Mouse (Mus musculus): Measurements from ENCODE around the gene Ndufaf3.
A peak's percentile ranks its signal among the peaks of the same experiment; 100 is the strongest.
"Not testable (repeated sequence)": the region's sequence is repeated elsewhere in the genome, so short reads cannot be mapped to it uniquely, and the experiment has no call there.

The Ndufaf3 gene

DNA sequence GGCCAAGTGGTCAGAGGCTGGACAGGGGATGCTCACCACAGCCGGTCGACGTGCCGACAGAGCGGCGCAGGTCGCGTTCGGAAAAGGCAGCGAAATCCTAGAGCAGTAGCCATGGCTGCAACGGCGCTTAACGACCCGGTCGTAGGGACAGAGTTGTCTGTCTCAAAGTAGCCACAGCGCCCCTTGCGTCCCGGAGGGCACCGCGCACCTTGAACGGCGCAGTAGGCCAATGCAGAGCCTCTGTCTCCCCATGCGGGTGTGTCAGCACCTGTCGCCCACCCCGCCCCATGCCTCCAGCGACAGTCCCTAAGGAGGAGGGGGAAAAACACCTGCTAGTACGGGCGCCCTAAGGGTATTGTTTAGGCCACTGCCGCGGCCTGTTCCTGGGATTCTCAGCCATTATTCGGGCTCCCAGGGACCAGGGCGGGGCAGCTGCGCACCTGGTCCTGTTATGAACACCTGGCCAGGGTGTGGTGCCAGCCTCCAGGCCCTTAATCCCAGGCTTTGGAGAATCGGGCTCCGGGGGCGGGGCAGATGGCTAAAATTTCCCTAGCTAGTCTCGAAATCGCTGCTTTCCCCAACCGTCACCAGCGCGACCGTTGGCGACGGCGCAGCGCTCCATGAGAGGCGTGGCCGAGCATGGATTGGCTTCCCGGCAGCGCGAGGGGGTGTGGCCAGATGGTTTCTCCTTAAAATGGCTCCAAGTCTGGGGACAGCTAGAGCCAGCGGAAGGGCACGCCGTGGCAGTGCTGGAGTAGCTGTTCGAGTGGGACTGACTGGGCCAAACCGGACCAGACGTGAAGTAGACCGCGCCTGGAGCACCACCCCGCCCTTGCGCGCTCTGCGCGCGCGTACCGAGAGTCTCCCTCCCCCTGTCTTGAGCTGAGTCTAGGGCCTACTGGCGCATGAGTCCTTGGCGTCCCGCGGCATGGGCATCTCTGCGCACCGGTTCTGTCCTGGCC lies at the start of gene Ndufaf3:
Gene Ndufaf3 (minus strand): TSS at position 620 of the 962 bp plus-strand sequence.
- DNase-seq (ENCODE audit: low read depth, low spot score): peak; percentile 96

DNA sequence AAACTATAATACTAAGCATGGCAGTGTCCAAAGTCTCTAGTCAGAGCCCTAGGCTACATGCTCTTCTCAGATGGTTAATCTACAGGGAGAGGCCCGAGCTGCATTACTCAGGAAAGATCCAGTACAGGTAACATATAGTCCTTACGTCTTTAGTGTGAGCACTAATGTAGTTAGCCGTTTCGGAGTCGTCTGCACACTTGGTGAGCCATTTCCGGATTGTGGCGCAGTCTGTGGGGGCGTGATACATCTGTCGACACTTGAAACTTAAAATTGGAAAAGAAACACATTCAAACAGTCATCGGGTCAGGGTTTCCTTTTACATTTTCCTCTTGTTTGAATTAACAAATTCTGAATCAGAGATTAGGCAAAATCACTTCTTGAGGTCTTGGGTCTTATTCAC lies 44.3 kb upstream of the Ndufaf3 start:
- DNase-seq (ENCODE audit: low read depth, low spot score): no peak

DNA sequence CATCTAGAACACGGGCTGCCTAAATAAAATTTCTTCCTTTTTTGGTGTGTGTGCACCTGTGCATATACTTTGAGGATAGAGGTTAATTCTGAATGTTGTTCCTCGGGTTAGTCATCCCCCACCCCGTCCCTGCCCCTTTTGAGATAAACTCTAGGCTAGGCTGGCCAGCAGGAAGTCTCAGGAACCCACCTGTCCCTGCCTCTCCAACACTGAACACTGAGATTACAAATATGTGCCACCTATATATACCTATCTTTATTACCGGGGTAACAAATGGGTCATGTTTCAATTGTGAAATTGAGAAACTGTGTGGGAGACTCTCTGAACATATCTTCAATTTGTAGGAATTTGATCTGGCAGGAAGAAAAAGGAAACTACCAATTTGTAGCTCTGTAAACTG lies 41.7 kb upstream of the Ndufaf3 start:
- DNase-seq (ENCODE audit: low read depth, low spot score): no peak

DNA sequence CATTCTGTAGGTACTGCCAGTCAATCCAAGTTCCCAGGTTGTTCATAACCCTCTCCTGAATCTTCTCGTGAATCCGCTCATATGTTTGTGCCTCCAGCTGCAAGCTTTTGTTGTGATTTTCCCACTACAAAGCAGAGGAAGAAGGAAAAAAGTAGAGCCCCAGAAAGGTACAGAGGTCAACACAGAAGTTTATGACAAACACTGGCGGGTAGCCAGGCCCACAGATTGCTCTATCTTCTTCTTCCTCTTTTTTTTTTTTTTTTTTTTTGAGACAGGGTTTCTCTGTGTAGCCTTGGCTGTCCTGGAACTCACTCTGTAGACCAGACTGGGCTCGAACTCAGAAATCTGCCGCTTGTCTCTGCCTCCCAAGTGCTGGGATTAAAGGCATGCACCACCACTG lies 40.7 kb upstream of the Ndufaf3 start:
- not testable (repeated sequence) for DNase-seq (ENCODE audit: low read depth, low spot score)

DNA sequence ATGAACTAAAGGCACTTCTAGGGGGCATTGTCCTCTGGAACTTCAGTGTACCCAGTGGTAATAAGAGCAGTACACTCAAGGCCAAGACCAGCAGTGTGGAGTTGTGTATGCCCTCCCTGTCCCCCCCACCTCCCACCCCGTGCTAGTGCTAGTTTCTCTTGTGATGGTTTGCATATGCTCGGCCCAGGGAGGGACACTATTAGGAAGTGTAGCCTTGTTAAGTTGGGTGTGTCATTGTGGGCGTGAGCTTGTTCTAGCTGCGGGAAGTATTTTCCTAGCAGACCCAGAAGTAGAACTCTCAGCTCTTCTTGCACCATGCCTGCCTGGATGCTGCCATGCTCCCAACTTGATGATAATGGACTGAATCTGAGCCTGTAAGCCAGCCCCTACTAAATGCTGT lies 34.8 kb upstream of the Ndufaf3 start:
- DNase-seq (ENCODE audit: low read depth, low spot score): peak; percentile 62

DNA sequence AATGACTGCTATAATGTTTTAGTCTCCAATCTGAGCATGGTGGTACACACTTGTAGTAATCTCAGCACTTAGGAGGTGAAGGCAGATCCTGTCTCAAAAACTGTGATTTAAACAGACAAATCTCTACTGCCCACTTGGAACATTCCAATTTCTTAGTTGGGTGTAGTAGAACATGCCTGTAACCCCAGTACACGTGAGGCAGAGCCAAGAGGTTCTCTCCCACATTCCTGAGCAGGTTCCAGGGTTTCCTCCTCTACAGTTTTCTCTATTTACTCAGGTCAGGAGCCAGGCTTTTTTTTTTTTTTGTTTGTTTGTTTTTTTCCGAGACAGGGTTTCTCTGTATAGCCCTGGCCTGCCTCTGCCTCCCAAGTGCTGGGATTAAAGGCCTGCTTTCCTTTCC lies 32.8 kb upstream of the Ndufaf3 start:
- no peak for DNase-seq (ENCODE audit: low read depth, low spot score)

DNA sequence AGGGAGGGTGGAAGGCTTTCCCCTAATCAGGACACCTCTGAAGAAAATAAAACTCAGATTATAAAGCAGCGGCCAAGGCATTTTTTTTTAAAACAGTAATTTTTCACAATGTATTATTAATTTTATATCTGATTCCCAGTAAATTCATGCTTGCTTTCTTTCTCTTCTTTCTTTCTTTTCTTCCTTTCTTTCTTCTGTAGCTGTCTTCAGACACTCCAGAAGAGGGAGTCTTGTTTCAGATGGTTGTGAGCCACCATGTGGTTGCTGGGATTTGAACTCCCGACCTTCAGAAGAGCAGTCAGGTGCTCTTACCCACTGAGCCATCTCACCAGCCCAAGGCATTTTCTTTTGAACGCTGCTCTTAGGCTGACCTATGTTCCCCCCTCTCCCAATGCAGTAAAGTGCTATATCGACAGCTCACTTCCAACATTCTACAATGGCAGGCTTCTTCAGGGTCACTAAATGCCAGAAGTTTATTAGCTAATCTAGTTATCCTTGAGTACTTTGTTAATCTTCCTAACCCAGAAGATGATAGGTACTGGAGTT lies 31.9 kb upstream of the Ndufaf3 start:
- no peak for DNase-seq (ENCODE audit: low read depth, low spot score)

DNA sequence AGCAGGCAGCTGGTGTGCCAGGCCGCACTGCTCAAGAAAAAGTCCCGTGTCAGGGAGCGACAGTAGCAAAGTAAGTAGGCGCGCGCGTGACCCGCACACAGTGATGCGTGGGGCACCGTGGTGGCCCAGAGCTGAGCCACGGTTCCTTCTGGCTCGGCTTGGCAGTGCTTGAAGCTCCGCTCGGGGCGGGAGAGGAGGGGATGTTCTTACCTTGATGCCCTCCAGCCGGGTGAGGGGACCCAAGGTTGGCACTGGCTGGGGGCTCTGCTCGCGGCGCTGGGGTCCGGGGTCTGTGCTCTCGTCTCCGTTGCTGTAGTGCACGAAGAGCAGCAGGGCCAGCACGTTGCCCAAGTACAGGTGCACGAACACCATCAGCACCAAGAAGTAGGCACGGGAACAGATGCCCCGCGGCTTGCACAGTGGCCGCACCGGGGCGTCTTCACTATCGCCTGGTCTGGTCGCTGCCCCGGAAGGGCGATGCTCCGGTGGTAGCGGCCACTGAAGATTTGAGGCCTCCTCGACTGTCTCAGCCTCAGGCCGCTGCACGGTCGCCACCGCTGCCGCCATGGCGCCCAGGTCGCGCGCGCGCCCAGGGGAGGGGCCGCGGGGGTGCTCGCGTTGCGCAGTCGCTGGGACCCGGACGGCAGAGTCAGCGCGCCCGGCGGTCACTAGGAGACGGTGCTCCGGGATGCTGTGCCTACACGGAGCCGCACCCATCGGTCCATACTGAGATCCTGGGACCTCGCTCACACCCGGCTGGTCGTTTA lies 29.9 kb upstream of the Ndufaf3 start, which contains the start of gene P4htm:
Gene P4htm (minus strand): TSS at position 670 of the 767 bp plus-strand sequence.
- DNase-seq (ENCODE audit: low read depth, low spot score): peak; percentile 65

DNA sequence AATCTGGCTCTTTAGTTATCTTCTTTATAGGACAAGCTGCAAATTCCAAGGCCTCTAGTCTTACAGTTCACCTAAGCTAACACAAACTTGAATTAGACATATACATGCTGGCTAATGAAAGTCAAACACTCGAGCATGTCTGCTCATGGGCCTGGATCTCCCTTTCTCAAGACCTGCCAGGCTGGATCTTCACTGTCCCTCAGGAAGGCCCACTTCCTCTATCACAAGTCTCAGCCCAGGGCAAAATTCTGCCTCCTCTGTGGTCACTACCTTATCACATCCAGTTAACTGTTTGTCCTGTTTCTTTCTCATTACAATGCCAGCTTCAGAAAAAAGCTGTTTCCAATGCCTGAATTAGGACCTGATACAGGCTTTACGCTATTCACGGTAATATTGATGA lies 27.1 kb upstream of the Ndufaf3 start:
- DNase-seq (ENCODE audit: low read depth, low spot score): no peak

DNA sequence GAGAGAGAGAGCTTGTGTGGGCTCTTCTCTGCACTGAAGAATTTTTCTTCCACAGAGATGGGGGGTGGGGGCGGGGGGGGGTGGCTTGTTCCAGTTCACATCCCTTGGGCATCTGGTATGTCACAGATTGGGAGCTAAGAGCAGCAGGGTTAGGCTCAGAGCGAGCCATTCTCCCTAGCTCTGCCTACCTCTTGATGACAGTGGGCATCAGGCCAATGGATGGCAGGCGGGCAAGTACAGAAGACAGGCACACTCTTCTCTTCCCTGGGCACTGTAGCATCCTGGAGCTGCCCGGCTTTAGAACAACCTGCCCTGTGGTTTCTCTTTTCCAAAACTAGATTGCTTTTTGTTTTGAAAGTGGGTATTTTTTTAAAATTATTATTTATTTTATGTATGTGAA lies 24.2 kb upstream of the Ndufaf3 start:
- DNase-seq (ENCODE audit: low read depth, low spot score): no peak

DNA sequence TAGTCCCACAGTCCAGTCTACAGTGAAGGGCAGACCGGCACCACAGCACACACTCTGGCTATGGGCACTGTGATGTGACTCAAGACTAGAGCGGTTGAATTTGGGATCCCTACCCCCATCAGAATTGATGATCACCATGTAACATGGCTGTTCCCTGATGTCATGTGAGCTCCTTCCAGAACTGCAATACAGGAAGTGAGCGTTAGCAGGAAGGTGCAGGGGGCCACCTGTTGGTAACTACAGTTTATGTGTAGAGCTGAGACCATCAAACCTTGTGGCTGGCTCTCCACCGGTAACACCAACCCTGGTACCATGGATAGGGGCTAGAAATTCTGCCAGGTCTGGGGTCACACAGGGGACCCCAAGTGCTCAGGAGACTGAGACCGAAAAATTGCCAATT lies 22.0 kb upstream of the Ndufaf3 start:
- peak; percentile 68 for DNase-seq (ENCODE audit: low read depth, low spot score)

DNA sequence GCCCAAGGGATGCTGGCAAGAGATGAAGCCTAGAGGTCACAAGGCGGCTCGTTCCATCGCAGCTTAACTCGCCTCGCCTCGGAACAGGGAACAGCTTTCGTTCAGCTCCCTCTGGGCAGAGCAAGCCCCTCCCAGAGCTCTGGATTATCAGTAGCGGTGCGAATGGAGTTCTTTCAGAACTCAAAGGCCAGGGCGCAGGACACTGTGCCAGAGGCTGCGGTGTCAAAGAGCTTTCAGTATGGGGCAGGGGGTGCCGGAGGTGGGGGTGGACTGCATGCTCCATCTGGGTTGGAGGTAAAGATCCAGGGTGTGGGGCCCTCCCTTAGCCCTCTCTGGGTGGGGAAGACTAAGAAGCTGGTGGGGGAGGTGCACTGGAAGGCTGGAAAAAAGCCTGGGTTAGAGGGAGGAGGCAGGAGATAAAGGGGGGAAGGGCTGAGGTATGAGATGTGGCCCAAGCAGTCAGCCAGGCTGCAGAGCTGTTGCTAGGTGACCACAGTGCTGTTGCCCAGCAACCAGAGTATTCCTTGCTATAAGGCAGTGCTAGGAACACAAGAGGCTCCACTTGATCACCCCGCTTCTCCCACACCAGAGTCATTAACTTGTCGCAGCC lies 20.4 kb upstream of the Ndufaf3 start:
- peak; percentile 99 for DNase-seq (ENCODE audit: low read depth, low spot score)

DNA sequence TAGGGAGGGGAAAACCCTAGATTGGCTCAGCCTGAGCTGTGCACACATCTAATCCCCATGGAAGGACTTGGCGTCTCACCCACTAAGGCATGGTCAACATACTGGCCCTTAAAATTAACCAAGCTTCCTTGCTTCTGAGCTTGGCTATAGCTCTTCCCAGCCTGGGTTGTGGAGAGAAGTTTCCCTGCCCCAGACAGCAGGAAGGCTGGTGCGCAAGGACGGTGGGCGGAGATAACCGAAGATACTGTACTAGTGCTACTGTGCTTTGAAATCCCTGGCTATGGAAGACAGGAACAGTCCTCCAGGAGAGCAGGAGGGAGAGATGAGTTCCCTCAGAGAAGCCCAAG lies 12.1 kb upstream of the Ndufaf3 start:
- no peak for DNase-seq (ENCODE audit: low read depth, low spot score)

DNA sequence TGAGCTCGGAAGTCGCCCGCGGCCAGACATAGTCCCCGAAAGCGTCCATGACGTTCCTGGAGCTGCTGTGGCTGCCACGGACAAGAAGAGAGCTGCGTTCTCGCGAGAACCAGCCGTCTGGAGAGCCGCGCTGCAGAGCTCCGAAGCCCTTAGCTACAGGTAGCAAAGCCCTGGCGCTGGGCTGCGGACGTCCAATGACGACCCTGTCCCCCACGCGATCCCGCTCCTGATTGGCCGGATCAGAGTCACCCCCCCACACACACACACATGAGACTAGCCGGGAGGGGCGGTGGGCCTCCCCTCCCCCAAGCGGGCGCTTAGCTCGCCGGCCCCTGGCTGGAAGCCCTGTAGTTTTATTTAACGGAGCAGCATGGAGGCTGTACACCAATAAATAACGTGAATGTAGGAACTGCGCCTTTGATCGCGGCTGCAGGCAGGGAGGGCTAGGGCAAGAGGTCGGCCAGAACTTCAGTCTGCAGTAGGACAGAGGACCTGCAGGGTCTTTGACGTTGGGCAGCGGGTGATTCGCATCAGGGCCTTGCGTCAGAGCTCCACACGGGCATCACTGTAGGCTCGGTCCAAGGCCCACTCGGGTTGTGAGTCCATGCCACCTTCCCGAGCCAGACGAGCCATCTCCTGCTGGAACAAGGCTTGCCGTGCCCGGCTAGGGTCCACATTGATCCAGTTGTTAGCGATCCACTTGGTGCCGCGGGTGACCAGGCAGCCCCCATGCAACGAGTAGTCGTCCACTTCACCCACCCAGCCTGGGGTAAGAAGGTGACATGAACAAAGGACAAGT lies 11.5 kb upstream of the Ndufaf3 start, which contains the start of gene Wdr6:
Gene Wdr6 (minus strand): TSS at position 195 of the 799 bp plus-strand sequence.
- peak; percentile 98 for DNase-seq (ENCODE audit: low read depth, low spot score)

DNA sequence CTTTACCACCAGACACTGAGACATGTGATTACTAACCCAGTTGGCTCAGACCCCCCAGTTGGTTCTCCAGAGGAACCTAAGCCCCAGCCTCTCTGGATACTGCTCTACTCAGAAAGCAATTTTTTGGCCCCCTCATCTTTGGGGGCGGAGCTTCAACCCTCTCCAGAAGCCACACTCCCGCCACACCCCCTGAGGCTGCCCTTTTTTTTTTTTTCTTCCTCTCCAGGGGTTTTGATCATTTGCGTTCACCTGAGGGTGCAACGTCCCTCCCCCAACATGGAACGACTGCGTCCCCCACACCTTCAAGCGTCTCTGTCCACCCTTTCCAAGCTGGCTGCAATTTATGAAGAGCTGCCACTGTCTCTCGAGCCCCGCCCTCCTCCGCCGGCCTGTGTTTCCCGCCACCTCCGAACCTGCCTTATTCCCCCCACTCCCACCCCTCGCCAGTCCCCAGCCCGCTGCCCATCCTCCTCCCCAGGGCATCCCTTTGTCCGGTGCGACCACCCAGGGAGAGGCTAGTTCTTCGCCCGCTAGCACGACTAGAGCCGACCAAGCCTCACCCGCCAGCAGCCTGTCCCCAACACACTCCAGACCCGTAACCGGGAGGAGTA lies 10.8 kb upstream of the Ndufaf3 start:
- peak; percentile 64 for DNase-seq (ENCODE audit: low read depth, low spot score)

DNA sequence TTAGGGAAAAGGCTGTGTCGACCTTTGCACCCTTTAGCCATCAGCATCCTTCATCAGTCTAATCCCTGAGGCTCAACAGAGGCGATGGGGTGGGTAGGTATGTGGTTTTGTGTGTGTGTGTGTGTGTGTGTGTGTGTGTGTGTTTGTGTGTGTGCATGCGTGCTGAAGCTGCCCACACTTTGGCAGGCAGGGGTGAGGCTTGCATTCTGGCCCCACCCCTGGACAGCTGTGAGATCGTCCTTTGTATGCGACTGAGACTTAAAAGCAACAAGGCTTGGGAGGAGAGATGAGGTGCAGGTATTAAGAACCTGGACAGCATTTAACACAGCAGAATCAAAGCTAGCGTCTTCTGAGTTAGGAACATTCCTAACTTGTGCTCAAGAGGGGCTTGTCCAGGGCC lies 9.8 kb upstream of the Ndufaf3 start:
- no peak for DNase-seq (ENCODE audit: low read depth, low spot score)

DNA sequence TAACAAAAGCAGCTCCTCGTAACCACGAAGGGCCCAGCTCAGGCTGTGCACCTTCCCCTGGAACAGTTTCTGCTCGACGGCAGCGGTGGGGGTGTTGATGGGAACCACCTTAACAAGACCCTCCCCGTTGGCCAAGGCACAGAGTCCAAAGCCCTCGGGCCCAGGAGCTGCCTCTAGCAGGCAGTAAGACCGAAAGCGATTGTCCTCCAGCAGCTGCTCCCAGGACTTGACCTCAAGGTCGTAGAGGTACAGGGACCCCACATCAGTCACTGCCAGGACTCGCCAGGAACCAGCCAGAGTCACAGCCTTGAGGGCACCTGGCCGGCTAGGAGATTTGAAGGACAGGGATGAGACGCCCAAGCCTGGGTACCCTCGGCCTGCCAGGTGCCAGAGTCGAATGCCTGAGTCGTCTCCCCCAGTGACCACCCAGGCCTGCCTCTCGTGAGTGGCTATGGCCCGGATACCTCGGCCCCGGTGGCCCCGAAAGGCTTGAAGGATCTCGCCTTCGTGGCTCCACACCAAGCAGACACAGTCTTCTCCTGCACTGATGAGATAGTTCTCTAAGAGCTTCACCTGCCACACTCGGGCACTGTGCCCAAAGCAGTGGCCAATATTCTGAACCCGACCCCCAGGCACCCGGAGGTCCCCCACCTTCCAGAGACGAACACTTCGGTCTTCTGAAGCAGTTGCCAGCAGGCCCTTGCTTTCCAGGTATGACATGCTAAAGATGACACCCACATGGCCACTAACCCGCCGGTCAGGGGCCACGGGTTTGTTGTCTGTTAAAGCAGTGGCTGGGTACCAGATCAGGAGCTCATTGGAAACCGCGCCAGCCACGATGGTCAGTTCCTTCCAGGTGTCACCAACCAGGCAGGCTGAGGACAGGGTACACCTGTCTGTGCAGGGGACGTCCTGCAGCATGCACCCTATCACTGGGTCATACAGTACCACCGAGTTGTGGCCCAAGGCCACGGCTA lies 8.4 kb upstream of the Ndufaf3 start:
- no peak for DNase-seq (ENCODE audit: low read depth, low spot score)

DNA sequence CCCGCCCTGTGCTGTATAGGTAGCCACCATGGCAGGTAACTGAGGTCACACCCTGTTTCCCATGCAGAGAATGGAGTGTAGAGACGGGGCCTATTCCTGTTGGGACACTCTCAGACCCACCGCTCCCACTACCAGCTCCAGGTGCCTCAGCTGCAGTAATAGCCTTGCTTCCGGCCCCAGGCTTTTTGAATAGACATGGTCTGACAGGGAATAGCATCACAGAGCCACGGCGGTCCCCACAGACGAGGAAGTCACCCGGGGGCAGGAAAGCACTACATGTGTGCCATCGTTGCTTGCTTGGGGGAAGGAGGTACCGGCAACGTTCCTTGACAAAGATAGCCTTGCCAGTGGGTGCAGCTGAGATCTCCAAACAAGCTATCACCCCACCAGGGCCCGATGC lies 7.7 kb upstream of the Ndufaf3 start:
- DNase-seq (ENCODE audit: low read depth, low spot score): no peak

Measured in R1 (cell line).